Mouse (Mus musculus): ENCODE results near the gene Nrgn.
A peak's percentile ranks its signal among the peaks of the same experiment; 100 is the strongest.

Gene Nrgn

GRCm38 (mm10) chr9:37530031-37530887 lies 22.4 kb downstream of the Nrgn start:
- DNase-seq (ENCODE audit: inconsistent ontology term) = peak; percentile 20

DNA sequence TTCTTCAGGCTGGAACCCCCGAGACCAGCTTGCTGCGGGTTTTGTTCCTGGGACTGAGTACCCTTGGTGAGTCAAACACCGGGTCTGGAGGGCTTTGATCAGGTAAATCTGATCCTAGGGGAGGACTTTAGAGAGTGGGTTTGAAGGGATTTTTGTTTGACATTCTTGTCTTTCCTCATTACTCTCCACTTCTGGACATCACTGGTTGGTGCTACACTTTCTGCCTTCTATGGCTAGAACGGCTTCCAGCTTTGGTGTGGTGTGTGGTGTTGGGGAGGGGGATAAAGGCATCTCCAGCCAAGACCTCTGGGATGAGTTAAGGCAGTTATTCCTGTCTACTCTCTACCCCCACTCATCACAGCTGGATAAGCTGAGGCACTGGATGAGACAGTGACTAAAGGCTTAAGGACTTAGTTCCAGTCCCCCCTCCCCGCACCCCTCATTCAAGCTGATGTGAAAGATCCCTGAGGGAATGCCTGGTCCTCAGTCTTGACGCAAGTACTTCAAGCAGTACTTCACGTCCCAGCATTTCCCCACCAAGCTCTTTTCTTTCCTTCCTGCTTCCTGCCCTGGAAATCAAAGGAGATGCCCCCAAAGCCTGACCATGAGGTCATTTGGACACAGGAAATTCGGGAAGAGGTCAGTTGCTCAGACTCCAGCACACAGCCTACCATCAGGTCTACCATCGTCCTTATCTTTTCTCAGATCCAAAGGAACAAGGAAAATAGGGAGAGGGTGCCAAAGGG lies 24.3 kb downstream of the Nrgn start:
- DNase-seq (ENCODE audit: inconsistent ontology term) = no peak

DNA sequence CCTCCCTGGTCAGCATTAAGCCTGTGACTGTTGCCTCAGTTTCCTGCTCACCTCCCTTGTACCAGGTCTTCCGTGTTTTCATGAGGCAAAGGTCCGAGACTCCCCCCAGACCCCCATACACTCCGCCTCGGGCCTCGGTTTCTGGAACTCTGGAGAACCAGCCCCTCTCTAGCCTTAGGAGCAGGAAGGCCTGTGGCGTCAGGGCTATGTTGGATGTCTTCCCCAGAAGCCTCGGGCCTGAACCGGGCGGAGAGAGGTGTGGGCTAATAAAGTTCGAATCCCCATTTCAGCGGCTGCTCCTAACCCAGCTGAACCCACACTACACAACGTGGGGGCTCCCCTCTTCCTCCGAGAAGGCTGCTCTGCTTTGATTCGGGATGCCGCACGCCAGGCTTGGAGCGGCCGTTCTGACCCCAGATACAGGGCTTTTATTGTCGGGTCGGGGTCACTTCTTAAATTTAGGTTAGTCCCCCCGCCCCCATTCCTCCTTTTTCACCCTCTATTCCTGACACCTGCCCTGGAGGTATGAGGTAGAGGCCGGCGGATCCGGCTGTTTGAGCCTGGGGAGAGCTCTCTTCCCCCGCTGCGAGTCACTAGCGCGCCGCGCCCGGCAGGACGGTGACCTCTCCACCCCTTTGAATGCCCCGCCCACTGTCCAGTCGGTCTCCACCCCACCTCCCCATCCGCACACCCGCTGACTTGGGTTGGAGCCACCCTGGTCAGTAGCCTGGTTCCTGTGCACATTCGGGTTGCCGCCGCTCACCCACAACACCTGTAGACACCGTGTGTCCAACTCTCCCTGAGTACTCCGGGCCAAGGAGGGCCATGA lies 25.1 kb downstream of the Nrgn start, which contains the start of gene Esam:
Gene Esam (plus strand): TSS at position 683 of the 829 bp plus-strand sequence.
- DNase-seq (ENCODE audit: inconsistent ontology term) = peak; percentile 5

DNA sequence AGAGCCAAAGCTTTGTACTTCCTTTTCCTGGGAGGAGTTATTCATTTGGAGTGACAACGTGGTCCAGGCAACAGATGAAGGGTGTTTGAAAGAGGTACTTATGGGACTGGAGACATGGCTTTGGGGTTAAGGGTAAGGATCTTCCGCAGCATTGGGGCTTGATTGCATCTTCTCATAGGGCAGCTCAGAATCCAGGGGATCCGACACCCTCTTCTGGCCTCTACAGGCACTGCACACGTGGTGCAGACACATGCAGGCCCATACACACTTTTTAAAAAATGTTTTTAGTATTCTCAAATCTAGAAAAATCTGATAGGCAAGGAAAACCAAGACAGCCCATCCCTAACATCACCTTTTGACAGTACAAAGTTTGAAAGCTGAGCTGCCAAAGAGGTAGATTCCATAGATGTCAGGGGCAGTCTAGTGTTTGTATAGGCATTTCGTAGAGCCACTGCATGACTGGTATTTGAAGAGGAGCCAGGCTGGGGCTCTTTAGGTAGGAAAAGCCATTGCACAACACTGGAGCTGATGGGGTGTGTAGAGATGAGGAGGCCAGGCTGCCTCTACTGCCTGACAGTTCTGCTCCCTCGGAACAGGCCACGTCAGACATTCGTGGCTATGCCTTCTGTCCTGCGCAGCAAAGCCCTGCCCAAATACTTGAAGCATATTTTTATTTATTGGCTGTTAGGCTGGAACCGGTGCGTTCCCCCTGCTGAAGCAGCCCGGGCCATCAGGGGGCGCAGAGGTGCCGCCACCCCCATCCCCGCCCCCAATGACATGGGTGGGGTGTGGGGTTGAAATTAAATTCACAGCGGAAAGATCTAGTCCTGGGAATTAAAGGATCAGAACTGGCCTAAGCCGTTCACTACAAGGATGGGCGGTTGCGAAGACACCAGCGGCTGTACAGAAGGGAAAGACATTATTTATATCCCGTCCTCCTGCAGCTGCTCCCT lies 26.0 kb downstream of the Nrgn start:
- DNase-seq (ENCODE audit: inconsistent ontology term) = no peak

- DNase-seq (ENCODE audit: inconsistent ontology term) = no peak
Observed at GRCm38 (mm10) chr9:37525461-37525860, 27.2 kb downstream of the Nrgn start.

GRCm38 (mm10) chr9:37519995-37520394 lies 32.7 kb downstream of the Nrgn start:
- no peak for DNase-seq (ENCODE audit: inconsistent ontology term)

- no peak for DNase-seq (ENCODE audit: inconsistent ontology term)
Observed at GRCm38 (mm10) chr9:37518991-37519390, 33.7 kb downstream of the Nrgn start.

DNA sequence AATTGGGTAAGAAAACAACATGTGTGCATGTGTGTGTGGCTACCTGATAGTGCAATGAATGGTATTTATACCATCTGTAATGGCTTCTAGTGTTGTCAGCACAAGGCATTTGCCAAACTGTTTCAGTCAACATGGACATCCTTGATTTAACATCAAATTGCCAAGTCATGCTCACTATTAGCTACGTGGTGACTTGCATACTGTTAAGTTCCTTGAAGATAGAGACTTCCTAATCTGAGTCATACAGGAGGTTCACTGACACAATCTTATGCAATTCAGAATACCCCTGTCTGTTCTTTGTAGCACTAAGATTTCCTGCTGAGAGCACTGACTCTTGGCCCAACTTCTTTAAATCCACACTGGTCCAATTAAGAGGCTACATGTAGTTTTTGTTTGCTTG lies 35.2 kb downstream of the Nrgn start:
- DNase-seq (ENCODE audit: inconsistent ontology term) = peak; percentile 10

DNA sequence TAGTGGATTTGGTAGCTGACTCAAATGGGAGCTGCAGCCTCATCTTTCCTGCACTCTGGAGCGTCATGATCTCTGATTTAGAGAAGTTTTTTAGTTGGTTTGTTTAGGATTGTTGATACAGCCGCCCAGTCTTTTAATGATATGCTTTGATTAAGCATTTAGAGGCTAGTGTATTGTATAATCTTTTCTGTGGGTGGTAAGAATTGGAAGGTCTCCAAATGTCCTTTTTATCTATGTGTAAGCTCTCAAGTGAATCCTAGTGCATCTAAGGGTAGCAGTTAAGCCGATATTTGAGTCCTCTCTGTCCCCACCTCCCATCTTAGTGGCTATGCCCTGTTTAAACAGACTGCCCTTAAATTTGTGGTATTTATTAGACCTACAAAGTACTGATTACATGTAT lies 38.2 kb downstream of the Nrgn start:
- no peak for DNase-seq (ENCODE audit: inconsistent ontology term)

GRCm38 (mm10) chr9:37512097-37512496 lies 40.6 kb downstream of the Nrgn start:
- no peak for DNase-seq (ENCODE audit: inconsistent ontology term)

- no peak for DNase-seq (ENCODE audit: inconsistent ontology term)
Observed at GRCm38 (mm10) chr9:37506023-37506422, 46.7 kb downstream of the Nrgn start.

DNA sequence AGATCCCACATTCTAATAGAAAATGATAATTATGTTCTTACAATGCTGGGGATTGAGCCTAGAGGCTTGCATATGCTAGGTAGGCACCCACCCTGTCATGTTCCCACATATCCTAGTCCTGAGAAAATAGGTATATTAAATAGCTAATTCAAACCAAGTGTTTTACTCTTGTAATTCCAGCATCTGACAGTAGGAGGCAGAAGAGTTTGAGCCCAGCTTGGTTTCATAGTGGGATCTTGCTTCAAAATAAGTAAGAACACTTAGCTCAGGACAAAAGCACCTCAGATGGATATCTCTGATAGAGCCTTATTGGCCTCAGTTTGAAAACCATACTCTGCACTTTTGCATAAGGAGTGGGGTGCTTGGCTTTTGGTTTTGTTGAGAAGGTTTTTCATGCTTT lies 48.4 kb downstream of the Nrgn start:
- DNase-seq (ENCODE audit: inconsistent ontology term) = no peak

DNA sequence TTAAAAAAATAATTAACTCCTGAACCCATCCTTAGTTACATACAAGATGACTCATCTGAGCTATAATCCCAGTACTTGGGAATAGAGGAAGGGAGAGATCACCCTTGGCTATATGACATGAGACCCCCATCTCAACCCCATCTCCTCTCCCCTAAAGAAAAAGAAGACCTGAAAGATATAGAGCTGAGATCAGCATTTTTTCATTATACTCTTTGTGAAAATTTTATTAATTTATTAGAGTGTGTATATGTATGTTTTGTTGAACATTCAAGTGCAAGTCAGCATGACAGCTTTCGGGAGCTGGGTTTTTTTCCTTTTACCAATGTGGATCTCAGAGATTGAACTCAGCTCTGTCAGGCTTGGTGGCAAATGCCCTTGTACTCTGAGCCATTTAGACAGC lies 51.5 kb downstream of the Nrgn start:
- DNase-seq (ENCODE audit: inconsistent ontology term) = no peak

DNA sequence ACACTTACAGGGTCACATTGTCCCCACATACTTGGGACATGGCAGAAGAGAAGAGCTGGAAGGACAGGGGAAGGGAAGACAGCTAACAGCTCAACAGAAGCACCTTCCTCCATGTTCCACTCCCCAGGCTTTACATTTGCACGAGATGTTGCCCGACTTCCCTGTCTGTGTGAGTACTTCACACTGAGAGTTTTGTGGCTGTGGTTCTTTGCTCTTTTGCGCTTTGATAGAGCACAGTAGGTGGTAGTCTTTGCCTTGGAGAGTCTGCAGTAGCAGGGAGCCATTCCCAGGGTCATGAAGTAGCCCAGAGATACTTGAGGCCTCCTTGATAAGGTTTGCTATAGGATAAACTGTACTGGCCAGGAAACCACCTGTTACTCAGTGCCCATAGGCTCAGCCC lies 52.5 kb downstream of the Nrgn start:
- no peak for DNase-seq (ENCODE audit: inconsistent ontology term)

- DNase-seq (ENCODE audit: inconsistent ontology term) = no peak
Observed at GRCm38 (mm10) chr9:37496325-37496724, 56.4 kb downstream of the Nrgn start.

GRCm38 (mm10) chr9:37495761-37496160 lies 56.9 kb downstream of the Nrgn start:
- no peak for DNase-seq (ENCODE audit: inconsistent ontology term)
